Mouse (Mus musculus): Measurements from ENCODE around the gene Slc22a3. TPM values are rescaled to one million over a fixed set of nuclear protein-coding genes. Genes with fewer than 3 reads are reported as not detected.

Slc22a3 gene
- polyA plus RNA-seq, 1 experiment from 2014 or later, result 0.05 TPM

GRCm38 (mm10) chr17:12485657-12486056 is 21.8 kb downstream of the Slc22a3 start:
- no peaks in the 10 kb centered on the region for H3K27me3 ChIP-seq (ENCODE audit: control insufficient read depth, insufficient read depth, low read length)
- 85% methylated on average over 3 of the region's 3 CpGs for WGBS
- no peak overlapping the region for H3K4me2 ChIP-seq (replicated peaks; ENCODE audit: low read depth)
- no peak for TF ChIP-seq EP300 (optimal IDR thresholded peaks at IDR 0.05)
- TF ChIP-seq CTCF (IDR thresholded peaks at IDR 0.05; ENCODE audit: low read depth), result no peak
- H3K36me3 ChIP-seq (ENCODE audit: control insufficient read depth, insufficient read depth, low read length), result no peaks in the 10 kb centered on the region
- no peak overlapping the region for H3K4me3 ChIP-seq (ENCODE audit: low read depth, low read length)
- H3K9me3 ChIP-seq (ENCODE audit: control insufficient read depth, low read length), result no peaks in the 10 kb centered on the region
- ATAC-seq (ENCODE audit: low FRiP score, low TSS enrichment) (no peak), DNase-seq (ENCODE audit: low spot score) (no peak)
- H3K4me1 ChIP-seq (replicated peaks; ENCODE audit: control insufficient read depth, insufficient read depth), result no peaks in the 10 kb centered on the region
- no peak overlapping the region for H3K27ac ChIP-seq (replicated peaks)
- no peak overlapping the region for H3K9ac ChIP-seq (ENCODE audit: low read length)

GRCm38 (mm10) chr17:12479416-12479815 is 28.1 kb downstream of the Slc22a3 start:
- WGBS, result 46% methylated on average over 2 of the region's 2 CpGs
- no peak for TF ChIP-seq EP300 (optimal IDR thresholded peaks at IDR 0.05)
- TF ChIP-seq CTCF (IDR thresholded peaks at IDR 0.05; ENCODE audit: low read depth), result no peak

DNA sequence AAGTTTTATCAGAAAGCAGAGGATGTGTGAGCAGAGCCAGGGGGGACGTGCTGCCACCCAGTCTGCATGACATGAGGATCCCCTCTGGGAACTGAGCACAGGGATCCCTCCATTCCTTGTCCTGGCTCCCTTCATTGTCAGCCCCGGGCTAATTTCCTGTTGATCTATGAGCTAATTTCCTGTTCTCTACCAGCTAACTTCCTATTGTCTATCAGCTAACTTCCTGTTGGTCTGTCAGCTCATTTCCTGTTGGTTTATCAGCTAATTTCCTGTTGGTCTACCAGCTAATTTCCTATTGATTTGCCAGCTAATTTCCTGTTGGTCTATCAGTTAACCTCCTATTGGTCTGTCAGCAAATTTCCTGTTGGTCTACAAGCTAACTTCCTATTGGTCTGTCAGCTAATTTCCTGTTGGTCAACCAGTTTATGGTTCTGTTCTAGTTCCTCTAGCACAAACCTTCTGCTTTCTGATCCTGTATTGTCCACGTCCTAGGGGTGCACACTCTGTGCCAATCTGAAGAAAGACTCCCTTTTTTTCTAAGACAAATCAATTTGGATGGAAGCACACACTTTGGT is 32.9 kb downstream of the Slc22a3 start:
- ATAC-seq (ENCODE audit: low FRiP score, low TSS enrichment) (no peak), DNase-seq (ENCODE audit: low spot score) (no peak)
- no peaks in the 10 kb centered on the region for H3K4me1 ChIP-seq (replicated peaks; ENCODE audit: control insufficient read depth, insufficient read depth)
- TF ChIP-seq CTCF (IDR thresholded peaks at IDR 0.05; ENCODE audit: low read depth) (no peak), EP300 (optimal IDR thresholded peaks at IDR 0.05) (no peak)
- no peak overlapping the region for H3K4me3 ChIP-seq (ENCODE audit: low read depth, low read length)
- H3K27me3 ChIP-seq (ENCODE audit: control insufficient read depth, insufficient read depth, low read length), result no peaks in the 10 kb centered on the region
- H3K9ac ChIP-seq (ENCODE audit: low read length), result no peak overlapping the region
- no peak overlapping the region for H3K4me2 ChIP-seq (replicated peaks; ENCODE audit: low read depth)
- 85% methylated on average over 3 of the region's 3 CpGs for WGBS
- no peaks in the 10 kb centered on the region for H3K9me3 ChIP-seq (ENCODE audit: control insufficient read depth, low read length)
- H3K27ac ChIP-seq (replicated peaks), result no peak overlapping the region
- H3K36me3 ChIP-seq (ENCODE audit: control insufficient read depth, insufficient read depth, low read length), result no peaks in the 10 kb centered on the region

More at GRCm38 (mm10) chr17:12479416-12479815, 28.1 kb downstream of the Slc22a3 start:
- no peaks in the 10 kb centered on the region for H3K27me3 ChIP-seq (ENCODE audit: control insufficient read depth, insufficient read depth, low read length)
- H3K4me3 ChIP-seq (ENCODE audit: low read depth, low read length), result no peak overlapping the region
- H3K4me1 ChIP-seq (replicated peaks; ENCODE audit: control insufficient read depth, insufficient read depth), result no peaks in the 10 kb centered on the region
- ATAC-seq (ENCODE audit: low FRiP score, low TSS enrichment), result no peak
- no peak for DNase-seq (ENCODE audit: low spot score)
- H3K9me3 ChIP-seq (ENCODE audit: control insufficient read depth, low read length), result no peaks in the 10 kb centered on the region
- no peak overlapping the region for H3K27ac ChIP-seq (replicated peaks)
- no peak overlapping the region for H3K4me2 ChIP-seq (replicated peaks; ENCODE audit: low read depth)
- H3K9ac ChIP-seq (ENCODE audit: low read length), result no peak overlapping the region
- no peaks in the 10 kb centered on the region for H3K36me3 ChIP-seq (ENCODE audit: control insufficient read depth, insufficient read depth, low read length)

DNA sequence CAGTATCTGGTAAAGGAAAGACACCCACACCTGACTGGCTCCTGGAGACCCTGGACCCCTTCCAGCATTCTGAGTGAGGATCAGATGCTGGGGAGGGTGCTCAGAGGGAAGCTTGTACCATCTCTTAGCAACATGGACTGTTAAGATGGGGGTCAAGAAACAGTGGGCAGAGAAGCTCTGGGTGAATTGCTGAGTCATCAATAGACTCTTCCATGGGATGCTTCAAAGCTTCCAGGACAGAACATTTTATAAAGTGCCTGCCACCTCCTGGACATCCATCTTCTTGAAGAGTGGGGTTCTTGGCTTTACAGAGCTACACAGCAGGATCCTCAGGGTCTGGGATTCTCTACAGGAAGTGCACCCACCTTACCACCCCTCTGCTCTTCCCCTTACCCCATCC is 35.0 kb downstream of the Slc22a3 start:
- no peak for TF ChIP-seq EP300 (optimal IDR thresholded peaks at IDR 0.05)
- no peak for TF ChIP-seq CTCF (IDR thresholded peaks at IDR 0.05; ENCODE audit: low read depth)
- H3K4me2 ChIP-seq (replicated peaks; ENCODE audit: low read depth), result no peak overlapping the region
- H3K9ac ChIP-seq (ENCODE audit: low read length), result no peak overlapping the region
- no peak overlapping the region for H3K27ac ChIP-seq (replicated peaks)
- ATAC-seq (ENCODE audit: low FRiP score, low TSS enrichment), result no peak
- H3K9me3 ChIP-seq (ENCODE audit: control insufficient read depth, low read length), result no peaks in the 10 kb centered on the region
- H3K4me1 ChIP-seq (replicated peaks; ENCODE audit: control insufficient read depth, insufficient read depth), result no peaks in the 10 kb centered on the region
- no peak overlapping the region for H3K4me3 ChIP-seq (ENCODE audit: low read depth, low read length)
- no peaks in the 10 kb centered on the region for H3K27me3 ChIP-seq (ENCODE audit: control insufficient read depth, insufficient read depth, low read length)
- no peaks in the 10 kb centered on the region for H3K36me3 ChIP-seq (ENCODE audit: control insufficient read depth, insufficient read depth, low read length)
- DNase-seq (ENCODE audit: low spot score), result no peak

GRCm38 (mm10) chr17:12468745-12469144 is 38.8 kb downstream of the Slc22a3 start:
- no peak overlapping the region for H3K4me2 ChIP-seq (replicated peaks; ENCODE audit: low read depth)
- ATAC-seq (ENCODE audit: low FRiP score, low TSS enrichment), result no peak
- 75% methylated on average over 5 of the region's 5 CpGs for WGBS
- H3K36me3 ChIP-seq (ENCODE audit: control insufficient read depth, insufficient read depth, low read length), result no peaks in the 10 kb centered on the region
- no peak overlapping the region for H3K27ac ChIP-seq (replicated peaks)
- H3K9me3 ChIP-seq (ENCODE audit: control insufficient read depth, low read length), result no peaks in the 10 kb centered on the region
- TF ChIP-seq EP300 (optimal IDR thresholded peaks at IDR 0.05), result no peak
- no peak for TF ChIP-seq CTCF (IDR thresholded peaks at IDR 0.05; ENCODE audit: low read depth)
- H3K4me3 ChIP-seq (ENCODE audit: low read depth, low read length), result no peak overlapping the region
- no peaks in the 10 kb centered on the region for H3K27me3 ChIP-seq (ENCODE audit: control insufficient read depth, insufficient read depth, low read length)
- no peak for DNase-seq (ENCODE audit: low spot score)
- no peaks in the 10 kb centered on the region for H3K4me1 ChIP-seq (replicated peaks; ENCODE audit: control insufficient read depth, insufficient read depth)
- H3K9ac ChIP-seq (ENCODE audit: low read length), result no peak overlapping the region

DNA sequence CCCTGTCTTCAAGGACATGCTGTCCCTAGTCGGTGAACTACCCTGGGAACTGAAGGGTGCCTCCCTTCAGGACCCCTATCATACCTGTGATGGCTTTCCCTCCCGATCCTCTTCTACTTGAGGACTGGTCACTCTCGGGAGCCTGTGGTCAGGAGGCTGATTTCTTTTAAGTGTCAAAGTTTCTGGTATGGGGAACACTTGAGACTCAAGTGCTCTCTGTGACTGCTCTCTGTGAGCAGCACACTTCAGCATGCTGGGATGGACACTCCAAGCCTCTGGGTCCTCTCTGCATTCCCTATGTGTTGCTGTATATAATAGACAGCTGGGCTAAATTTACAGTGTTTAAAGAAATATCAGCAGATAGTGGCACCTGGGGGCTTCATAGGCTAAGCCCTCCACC is 39.9 kb downstream of the Slc22a3 start:
- Histone ChIP-seq H3K4me1 (replicated peaks; ENCODE audit: control insufficient read depth, insufficient read depth) (no peaks in the 10 kb centered on the region), H3K4me3 (ENCODE audit: low read depth, low read length) (no peak overlapping the region), H3K9me3 (ENCODE audit: control insufficient read depth, low read length) (no peaks in the 10 kb centered on the region), H3K4me2 (replicated peaks; ENCODE audit: low read depth) (no peak overlapping the region), H3K27ac (replicated peaks) (no peak overlapping the region), H3K27me3 (ENCODE audit: control insufficient read depth, insufficient read depth, low read length) (no peaks in the 10 kb centered on the region), H3K9ac (ENCODE audit: low read length) (no peak overlapping the region), H3K36me3 (ENCODE audit: control insufficient read depth, insufficient read depth, low read length) (no peaks in the 10 kb centered on the region)
- DNase-seq (ENCODE audit: low spot score) (no peak), ATAC-seq (ENCODE audit: low FRiP score, low TSS enrichment) (no peak)
- 72% methylated on average over 3 of the region's 3 CpGs for WGBS
- TF ChIP-seq CTCF (IDR thresholded peaks at IDR 0.05; ENCODE audit: low read depth) (no peak), EP300 (optimal IDR thresholded peaks at IDR 0.05) (no peak)

Measured in stomach, postnatal 0 days (tissue).